Mouse (Mus musculus) liver, adult 2 months (tissue): ENCODE results near the gene Fam166b.

ENCODE experiments used
- CTCF ChIP-seq: fragments of 200-500 bp; IDR thresholded peaks from 2 replicates; pipeline ENCODE4 v1.5.1; 2011; ENCODE audit warnings: low read depth, low read length, control low read depth
- POLR2A ChIP-seq: fragments of 200-500 bp; IDR thresholded peaks from 2 replicates; pipeline ENCODE4 v1.6.1; 2011; ENCODE audit warnings: low read length, control low read depth; ENCODE audit not compliant: insufficient read depth; ENCODE audit errors: extremely low read depth

- TF ChIP-seq POLR2A, result no peak
- TF ChIP-seq CTCF, result no peak
Observed at GRCm38 (mm10) chr4:43416071-43416490, 12.9 kb downstream of the Fam166b start.
